Mouse (Mus musculus): ENCODE data around the gene Mrpl53. TPM values are rescaled to one million over a fixed set of nuclear protein-coding genes. Genes with fewer than 3 reads are reported as not detected.

Gene Mrpl53
- polyA plus RNA-seq, 1 experiment from 2014 or later, result 113 TPM

DNA sequence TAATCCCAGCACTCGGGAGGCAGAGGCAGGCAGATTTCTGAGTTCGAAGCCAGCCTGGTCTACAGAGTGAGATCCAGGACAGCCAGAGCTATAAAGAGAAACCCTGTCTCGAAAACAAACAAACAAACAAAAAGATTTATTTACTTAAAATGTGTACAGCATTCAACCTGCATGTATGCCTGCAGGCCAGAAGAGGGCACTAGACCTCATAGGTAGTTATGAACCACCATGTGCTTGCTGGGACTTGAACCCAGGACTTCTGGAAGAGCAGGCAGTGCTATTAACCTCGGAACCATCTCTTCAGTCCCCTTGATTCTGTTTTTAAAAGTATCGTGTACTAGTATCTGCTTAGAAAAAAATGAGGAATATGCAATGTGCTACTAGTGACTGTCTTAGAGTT is 18.6 kb downstream of the Mrpl53 start:
- ATAC-seq, result no peak
- Histone ChIP-seq H3K4me3 (ENCODE audit: low read depth, low read length) (no peak overlapping the region), H3K9me3 (replicated peaks; ENCODE audit: control insufficient read depth, low read length, poor library complexity, severe bottlenecking) (no peaks in the 10 kb centered on the region), H3K4me1 (ENCODE audit: control insufficient read depth, insufficient read depth, low read length) (peaks cover 15% of the 10 kb centered on the region), H3K36me3 (ENCODE audit: control insufficient read depth, insufficient read depth, low read length) (no peaks in the 10 kb centered on the region), H3K27me3 (ENCODE audit: control insufficient read depth, insufficient read depth, low read depth, low read length) (no peaks in the 10 kb centered on the region), H3K4me2 (ENCODE audit: low read length) (no peak overlapping the region), H3K27ac (ENCODE audit: low read length) (no peak overlapping the region), H3K9ac (ENCODE audit: low read depth, low read length) (no peak overlapping the region)
- 97% methylated on average over 5 of the region's 5 CpGs for WGBS

DNA sequence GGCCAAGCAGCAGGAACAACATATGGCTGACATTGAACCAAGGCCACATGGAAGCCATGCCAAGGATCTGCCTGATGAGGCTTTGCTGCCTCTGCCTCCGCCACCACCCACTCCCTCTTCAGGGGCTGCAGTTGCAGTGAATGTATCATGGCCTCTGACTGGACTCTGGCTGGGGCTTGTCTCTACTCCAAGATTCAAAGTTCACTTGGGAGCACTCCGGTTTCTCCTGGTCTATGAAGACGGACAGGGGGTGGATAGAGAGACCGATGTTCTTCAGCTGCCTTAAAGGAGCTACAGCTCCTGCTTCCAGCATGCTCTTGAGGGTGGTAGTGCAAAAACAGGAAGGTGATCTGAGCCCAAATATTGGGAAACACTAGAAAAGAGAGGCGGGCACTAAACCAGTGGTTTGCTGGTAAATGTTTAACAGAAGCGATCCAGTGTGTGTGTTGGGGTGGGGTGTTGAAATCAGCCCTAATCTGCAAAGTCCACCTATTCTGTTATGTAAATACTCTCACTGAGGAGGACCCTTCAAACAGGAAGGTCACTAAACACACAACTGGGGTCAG is 22.7 kb downstream of the Mrpl53 start:
- Histone ChIP-seq H3K27ac (ENCODE audit: low read length) (no peak overlapping the region), H3K36me3 (ENCODE audit: control insufficient read depth, insufficient read depth, low read length) (no peaks in the 10 kb centered on the region), H3K4me3 (ENCODE audit: low read depth, low read length) (no peak overlapping the region), H3K9me3 (replicated peaks; ENCODE audit: control insufficient read depth, low read length, poor library complexity, severe bottlenecking) (no peaks in the 10 kb centered on the region), H3K27me3 (ENCODE audit: control insufficient read depth, insufficient read depth, low read depth, low read length) (peaks cover 8% of the 10 kb centered on the region), H3K4me1 (ENCODE audit: control insufficient read depth, insufficient read depth, low read length) (peaks cover under 1% of the 10 kb centered on the region), H3K4me2 (ENCODE audit: low read length) (no peak overlapping the region), H3K9ac (ENCODE audit: low read depth, low read length) (no peak overlapping the region)
- no peak for ATAC-seq
- WGBS, result 90% methylated on average over 6 of the region's 6 CpGs

DNA sequence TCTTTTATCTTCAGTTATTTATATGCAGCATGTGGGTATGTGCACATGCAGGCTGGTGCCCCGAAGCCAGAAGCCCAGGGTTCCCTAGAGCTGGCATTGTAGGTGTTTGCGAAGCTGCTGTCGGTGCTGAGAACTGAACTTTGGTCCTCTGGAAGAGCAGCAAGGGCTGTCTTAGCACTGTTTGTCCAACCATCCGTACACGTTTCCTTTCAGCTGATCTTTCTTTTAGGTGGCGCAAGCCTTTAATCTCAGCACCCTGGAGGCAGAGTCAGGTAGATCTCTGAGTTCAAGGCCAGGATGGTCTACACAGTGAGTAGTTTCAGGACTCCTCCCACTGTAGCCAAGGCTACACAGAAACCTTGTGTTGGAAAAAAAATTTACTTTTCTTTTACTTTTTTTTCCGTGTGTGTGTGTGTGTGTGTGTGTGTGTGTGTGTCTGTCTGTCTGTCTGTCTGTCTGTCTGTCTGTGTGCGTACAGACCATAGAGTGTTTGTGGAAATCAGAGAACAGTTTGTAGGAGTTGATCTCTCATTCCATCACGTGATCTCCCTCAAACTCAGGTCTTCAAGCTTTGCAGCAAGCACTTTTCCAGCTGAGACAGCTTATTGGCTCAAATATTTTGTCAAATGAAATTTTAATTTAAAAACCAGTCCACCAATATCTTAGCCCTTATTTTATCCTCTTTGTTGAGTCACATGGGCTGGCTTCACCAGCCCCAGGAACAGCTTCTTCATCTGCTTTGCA is 23.5 kb downstream of the Mrpl53 start:
- H3K4me1 ChIP-seq (ENCODE audit: control insufficient read depth, insufficient read depth, low read length), result peaks cover 7% of the 10 kb centered on the region
- H3K4me3 ChIP-seq (ENCODE audit: low read depth, low read length), result no peak overlapping the region
- ATAC-seq, result no peak
- no peaks in the 10 kb centered on the region for H3K36me3 ChIP-seq (ENCODE audit: control insufficient read depth, insufficient read depth, low read length)
- no peak overlapping the region for H3K4me2 ChIP-seq (ENCODE audit: low read length)
- H3K9me3 ChIP-seq (replicated peaks; ENCODE audit: control insufficient read depth, low read length, poor library complexity, severe bottlenecking), result no peaks in the 10 kb centered on the region
- WGBS, result 86% methylated on average over 9 of the region's 9 CpGs
- H3K27ac ChIP-seq (ENCODE audit: low read length), result no peak overlapping the region
- H3K27me3 ChIP-seq (ENCODE audit: control insufficient read depth, insufficient read depth, low read depth, low read length), result peaks cover 13% of the 10 kb centered on the region
- no peak overlapping the region for H3K9ac ChIP-seq (ENCODE audit: low read depth, low read length)

DNA sequence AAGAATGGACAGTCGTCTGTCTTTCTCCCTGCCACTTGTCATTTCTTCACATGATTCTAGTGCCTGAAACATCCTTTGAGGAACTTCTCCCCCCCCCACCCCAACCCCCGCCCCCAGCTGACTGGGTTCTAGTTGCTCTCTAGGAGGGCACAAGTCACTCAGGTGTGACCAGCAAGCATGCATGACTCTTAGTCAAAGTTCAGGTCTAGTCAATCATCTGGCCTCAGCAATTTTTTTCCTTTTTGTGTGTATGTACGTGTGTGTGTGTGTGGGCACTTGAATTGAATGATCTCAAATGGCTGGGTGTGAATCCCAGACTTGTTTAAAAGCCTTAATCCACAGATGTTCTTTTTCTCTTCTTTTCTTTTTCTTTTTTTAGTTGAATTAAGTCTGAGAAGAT is 25.4 kb downstream of the Mrpl53 start:
- no peak for ATAC-seq
- Histone ChIP-seq H3K4me3 (ENCODE audit: low read depth, low read length) (no peak overlapping the region), H3K9me3 (replicated peaks; ENCODE audit: control insufficient read depth, low read length, poor library complexity, severe bottlenecking) (no peaks in the 10 kb centered on the region), H3K27ac (ENCODE audit: low read length) (no peak overlapping the region), H3K36me3 (ENCODE audit: control insufficient read depth, insufficient read depth, low read length) (no peaks in the 10 kb centered on the region), H3K4me1 (ENCODE audit: control insufficient read depth, insufficient read depth, low read length) (peaks cover 19% of the 10 kb centered on the region), H3K4me2 (ENCODE audit: low read length) (no peak overlapping the region), H3K9ac (ENCODE audit: low read depth, low read length) (no peak overlapping the region), H3K27me3 (ENCODE audit: control insufficient read depth, insufficient read depth, low read depth, low read length) (peaks cover 13% of the 10 kb centered on the region)
- WGBS, result 76% methylated on average over 3 of the region's 3 CpGs

DNA sequence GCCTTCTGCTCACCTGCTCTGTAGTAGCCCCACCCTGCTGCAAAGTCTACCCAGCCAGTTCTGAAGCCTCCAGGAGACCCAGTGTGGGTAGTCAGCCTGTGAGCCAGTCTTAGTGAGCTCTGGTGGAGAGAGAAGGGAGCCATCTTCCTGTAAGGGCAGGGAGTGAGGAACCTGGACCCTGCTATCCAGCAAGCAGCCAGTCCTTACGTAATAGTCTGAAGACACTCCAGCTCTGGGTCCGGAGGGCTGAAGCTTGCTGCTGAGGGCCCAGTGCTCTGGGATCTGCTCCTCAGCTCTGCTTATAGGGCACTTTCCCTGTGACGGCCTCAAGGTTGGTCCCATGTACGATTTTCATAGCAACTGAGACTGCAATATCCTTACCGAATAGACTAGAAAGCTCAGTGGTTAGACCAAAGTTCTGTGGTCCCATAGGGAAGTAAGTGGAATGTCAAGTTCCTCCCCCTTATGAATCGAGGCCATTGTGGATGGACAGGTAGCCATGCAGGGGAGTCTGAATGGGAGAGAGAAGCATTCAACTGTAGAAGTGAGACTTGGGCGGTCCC is 26.2 kb downstream of the Mrpl53 start, which contains the start of gene Rtkn:
Rtkn (plus strand) TSS at position 513 of the 563 bp plus-strand sequence.
- 62% methylated on average over 7 of the region's 7 CpGs for WGBS
- no peak for ATAC-seq
- no peak within 1 kb of the TSS for H3K27ac ChIP-seq (ENCODE audit: low read length)
- peaks cover 13% of the 10 kb centered on the region for H3K27me3 ChIP-seq (ENCODE audit: control insufficient read depth, insufficient read depth, low read depth, low read length)
- H3K4me1 ChIP-seq (ENCODE audit: control insufficient read depth, insufficient read depth, low read length), result peaks cover 19% of the 10 kb centered on the region
- no peaks in the 10 kb centered on the region for H3K9me3 ChIP-seq (replicated peaks; ENCODE audit: control insufficient read depth, low read length, poor library complexity, severe bottlenecking)
- no peaks in the 10 kb centered on the region for H3K36me3 ChIP-seq (ENCODE audit: control insufficient read depth, insufficient read depth, low read length)
- no peak within 1 kb of the TSS for H3K9ac ChIP-seq (ENCODE audit: low read depth, low read length)
- H3K4me3 ChIP-seq (ENCODE audit: low read depth, low read length), result no peak within 1 kb of the TSS; the same call in 1 of the 2 replicates
- H3K4me2 ChIP-seq (ENCODE audit: low read length), result peak within 1 kb of the TSS; percentile 30; the same call in 1 of the 2 replicates

DNA sequence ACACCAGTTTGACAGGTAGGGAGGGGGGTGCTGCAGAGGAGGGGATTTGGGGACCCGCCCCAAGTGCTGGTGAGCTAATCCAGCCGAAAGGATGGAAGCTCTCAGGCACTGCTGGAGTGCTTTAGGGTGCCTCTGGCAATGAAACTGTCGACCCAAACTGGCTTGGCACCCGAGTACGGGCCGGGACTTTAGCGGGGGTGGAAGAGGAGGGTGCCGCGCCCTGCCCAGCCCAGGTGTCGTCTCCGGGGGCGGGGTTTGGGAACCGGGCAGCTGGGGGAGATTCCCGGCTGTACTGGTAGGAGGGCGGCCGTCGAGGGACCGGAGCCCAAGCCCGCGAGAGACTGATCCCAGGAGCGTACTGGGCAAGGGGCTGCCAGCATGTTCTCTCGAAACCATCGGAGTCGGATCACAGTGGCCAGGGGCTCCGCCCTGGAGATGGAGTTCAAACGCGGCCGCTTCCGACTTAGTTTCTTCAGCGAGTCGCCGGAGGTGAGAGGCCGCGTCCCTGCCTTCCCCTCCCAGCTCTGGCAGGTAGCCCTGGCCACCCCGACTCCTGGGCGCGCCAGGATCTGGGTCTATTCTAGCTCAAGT is 26.8 kb downstream of the Mrpl53 start:
- WGBS, result 4% methylated on average over 37 of the region's 37 CpGs
- no peak for ATAC-seq

DNA sequence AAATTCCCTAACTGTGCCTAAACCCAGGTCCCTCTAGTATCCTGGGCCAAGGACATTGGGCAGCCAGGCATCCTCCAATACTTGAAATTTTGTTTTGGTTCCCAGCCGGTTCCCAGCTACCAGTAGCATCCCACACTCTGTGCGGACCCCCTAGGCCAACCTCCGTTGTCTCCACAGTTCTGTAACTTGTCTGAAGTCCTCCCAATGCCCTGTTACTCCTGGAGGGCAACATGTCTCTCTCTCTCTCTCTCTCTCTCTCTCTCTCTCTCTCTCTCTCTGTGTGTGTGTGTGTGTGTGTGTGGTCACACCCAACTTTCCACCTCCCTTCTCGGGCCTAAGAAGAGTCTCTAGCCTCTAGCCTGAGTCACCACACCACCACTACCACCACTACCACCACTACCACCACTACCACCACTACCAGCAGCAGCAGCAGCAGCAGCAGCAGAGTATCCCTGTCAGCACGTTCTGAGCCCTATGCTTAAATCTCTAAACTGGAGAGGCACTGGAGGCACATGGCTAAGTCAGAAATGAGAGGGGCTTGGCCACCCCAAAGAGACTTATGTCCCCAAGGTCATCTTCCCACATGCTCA is 27.5 kb downstream of the Mrpl53 start:
- 20% methylated on average over 5 of the region's 5 CpGs for WGBS
- Histone ChIP-seq H3K4me1 (ENCODE audit: control insufficient read depth, insufficient read depth, low read length) (peaks cover 19% of the 10 kb centered on the region), H3K9ac (ENCODE audit: low read depth, low read length) (0 out of 2 replicates have a peak overlapping the region, but pooled peaks have one; percentile 66), H3K27me3 (ENCODE audit: control insufficient read depth, insufficient read depth, low read depth, low read length) (peaks cover 13% of the 10 kb centered on the region), H3K9me3 (replicated peaks; ENCODE audit: control insufficient read depth, low read length, poor library complexity, severe bottlenecking) (no peaks in the 10 kb centered on the region), H3K36me3 (ENCODE audit: control insufficient read depth, insufficient read depth, low read length) (no peaks in the 10 kb centered on the region), H3K4me3 (ENCODE audit: low read depth, low read length) (peak overlapping the region; percentile 37), H3K27ac (ENCODE audit: low read length) (peak overlapping the region; percentile 81), H3K4me2 (ENCODE audit: low read length) (peak overlapping the region; percentile 54)
- ATAC-seq, result no peak

More for the DNA sequence above, 26.8 kb downstream of the Mrpl53 start:
- Histone ChIP-seq H3K4me2 (ENCODE audit: low read length) (peak overlapping the region; percentile 30; the same call in 1 of the 2 replicates), H3K4me3 (ENCODE audit: low read depth, low read length) (no peak overlapping the region; the same call in 1 of the 2 replicates), H3K27ac (ENCODE audit: low read length) (no peak overlapping the region), H3K27me3 (ENCODE audit: control insufficient read depth, insufficient read depth, low read depth, low read length) (peaks cover 13% of the 10 kb centered on the region), H3K36me3 (ENCODE audit: control insufficient read depth, insufficient read depth, low read length) (no peaks in the 10 kb centered on the region), H3K9ac (ENCODE audit: low read depth, low read length) (no peak overlapping the region), H3K4me1 (ENCODE audit: control insufficient read depth, insufficient read depth, low read length) (peaks cover 19% of the 10 kb centered on the region), H3K9me3 (replicated peaks; ENCODE audit: control insufficient read depth, low read length, poor library complexity, severe bottlenecking) (no peaks in the 10 kb centered on the region)

DNA sequence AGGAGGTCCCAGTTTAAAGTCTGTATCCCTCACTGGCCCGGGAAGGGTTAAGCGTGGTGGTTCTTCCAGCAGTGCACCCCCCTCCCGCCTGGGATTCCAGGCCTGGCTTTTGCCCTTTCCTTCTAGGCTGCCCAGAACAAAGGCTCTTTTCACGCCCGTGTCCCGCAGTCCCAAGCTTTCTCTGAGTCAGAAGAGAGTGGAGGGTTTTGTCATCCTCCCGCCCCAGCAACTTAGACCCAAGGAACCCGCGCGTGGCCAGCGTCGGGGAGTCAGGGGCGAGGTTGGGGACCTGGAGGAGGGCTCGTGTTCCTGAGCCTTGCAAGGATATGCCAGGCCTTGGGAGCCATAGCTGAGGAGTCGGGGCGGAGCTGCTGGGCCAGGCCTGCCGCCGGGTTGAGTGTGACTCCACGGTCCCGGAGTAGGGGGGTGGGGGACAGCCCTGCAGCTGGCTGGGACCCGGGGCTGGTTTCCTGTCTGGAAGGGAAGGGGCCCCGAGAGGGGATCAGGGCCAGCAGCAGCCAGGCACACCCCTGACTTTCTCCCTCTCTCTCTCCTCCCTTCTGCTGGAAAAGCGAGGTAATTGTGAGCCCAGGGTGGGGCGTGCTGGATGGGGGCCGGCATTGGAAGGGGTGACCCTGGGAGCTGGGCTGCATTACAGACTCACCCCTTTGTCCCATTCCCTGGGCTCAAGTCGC is 28.2 kb downstream of the Mrpl53 start:
- Histone ChIP-seq H3K27me3 (ENCODE audit: control insufficient read depth, insufficient read depth, low read depth, low read length) (peaks cover 13% of the 10 kb centered on the region), H3K4me1 (ENCODE audit: control insufficient read depth, insufficient read depth, low read length) (peaks cover 21% of the 10 kb centered on the region), H3K9me3 (replicated peaks; ENCODE audit: control insufficient read depth, low read length, poor library complexity, severe bottlenecking) (no peaks in the 10 kb centered on the region), H3K27ac (ENCODE audit: low read length) (peak overlapping the region; percentile 81), H3K4me2 (ENCODE audit: low read length) (peak overlapping the region; percentile 54), H3K9ac (ENCODE audit: low read depth, low read length) (peak overlapping the region; percentile 66), H3K36me3 (ENCODE audit: control insufficient read depth, insufficient read depth, low read length) (no peaks in the 10 kb centered on the region), H3K4me3 (ENCODE audit: low read depth, low read length) (peak overlapping the region; percentile 37)
- peak; percentile 74 for ATAC-seq
- WGBS, result 2% methylated on average over 26 of the region's 26 CpGs

Data from midbrain, embryonic 16.5 days (tissue).